Mouse (Mus musculus) cerebellum, adult 2 months (tissue): Measurements from ENCODE around the gene Fam53b.

Experiments
- CTCF ChIP-seq: fragments of 200-500 bp; IDR thresholded peaks from 2 replicates; pipeline ENCODE4 v1.5.1; 2011; ENCODE audit warnings: low read depth, mild to moderate bottlenecking, control low read depth, low read length, moderate library complexity, borderline replicate concordance; ENCODE audit not compliant: insufficient read depth
- POLR2A ChIP-seq: fragments of 200-500 bp; IDR thresholded peaks from 2 replicates; pipeline ENCODE4 v1.6.1; 2011; ENCODE audit warnings: low read length, control low read depth, borderline replicate concordance; ENCODE audit not compliant: insufficient read depth

DNA sequence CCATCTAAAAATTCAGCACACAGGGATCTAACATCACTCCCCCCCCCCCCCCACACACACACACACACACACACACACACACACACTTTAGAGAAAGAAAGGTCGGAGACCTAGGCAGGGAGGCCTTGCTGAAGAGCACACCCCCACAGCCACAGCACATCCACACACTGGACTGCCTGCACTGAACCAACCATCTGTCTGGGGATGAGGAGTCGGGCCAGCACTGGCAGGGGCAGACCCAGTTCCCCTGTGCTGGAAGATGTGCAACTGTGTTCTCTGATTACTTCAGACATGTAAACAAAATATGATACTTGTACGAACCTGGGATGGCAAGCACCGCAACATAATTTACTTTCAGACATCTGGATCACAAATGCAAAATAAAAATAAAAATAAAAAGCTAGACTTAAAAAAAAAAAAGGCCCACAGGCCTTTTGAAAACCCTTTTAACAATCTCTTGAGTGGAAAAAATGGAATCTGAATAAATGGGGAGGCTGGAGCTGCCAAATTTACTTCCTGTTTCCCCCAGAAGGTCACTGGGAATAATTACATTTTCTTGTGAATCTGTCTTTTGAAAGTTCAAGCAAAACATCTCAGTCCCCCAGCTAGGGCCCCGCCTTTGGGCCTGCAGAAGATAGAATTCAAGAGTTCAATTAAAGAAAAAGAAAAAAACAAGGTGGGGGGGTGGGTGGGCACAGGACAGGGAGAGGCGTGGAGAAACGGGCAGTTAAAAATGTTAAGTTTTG, 5.5 kb downstream of the Fam53b start:
- TF ChIP-seq CTCF: no peak
- TF ChIP-seq POLR2A: no peak
